Mouse (Mus musculus) T-helper 2 cell (primary cell): ENCODE results near the gene Cmya5.

Experiments
- in situ Hi-C: fragments of 300-600 bp; cut with MboI, MseI; formaldehyde crosslinking; loops from one replicate; pipeline ENCODE4 v1.15.1; 2025; ENCODE audit warnings: high pct_unique_total_duplicates

Gene Cmya5

DNA sequence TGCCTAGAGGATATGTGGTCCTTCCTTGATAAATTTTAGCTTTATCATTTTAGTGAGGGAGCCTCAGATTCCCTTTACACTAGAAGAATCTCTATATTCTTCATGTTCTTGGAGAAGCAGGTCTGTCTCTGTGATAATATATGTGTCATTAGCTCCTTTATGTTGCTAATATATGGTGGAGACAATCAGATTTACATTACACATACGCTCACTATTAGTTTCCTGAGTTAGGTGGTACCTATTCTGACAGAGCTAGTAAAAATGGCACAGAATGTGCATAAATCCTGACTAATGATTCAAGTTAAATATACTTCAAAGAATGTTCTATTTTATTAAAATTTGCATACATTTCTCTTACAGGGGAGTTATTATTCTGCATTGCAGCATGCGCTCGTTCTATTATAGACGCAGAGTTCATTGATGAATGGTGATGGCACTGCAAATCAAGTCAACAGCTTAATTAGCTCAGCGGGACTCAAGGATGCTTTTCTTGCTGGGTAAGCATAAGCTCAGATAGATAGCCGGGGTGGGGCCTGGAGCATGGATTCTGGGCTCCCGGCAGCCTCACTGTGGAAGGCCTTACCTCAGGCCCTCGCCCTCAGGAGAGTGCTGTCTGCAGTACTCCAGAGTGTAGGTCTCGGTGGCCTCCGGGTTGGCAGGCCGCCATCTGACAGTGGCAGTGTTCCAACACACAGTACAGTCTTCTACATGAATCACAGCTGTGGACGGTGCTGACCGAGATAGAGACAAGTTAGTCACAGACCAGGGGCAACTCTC is 81.5 kb downstream of the Cmya5 start:
- in situ Hi-C loops: no loop called here

DNA sequence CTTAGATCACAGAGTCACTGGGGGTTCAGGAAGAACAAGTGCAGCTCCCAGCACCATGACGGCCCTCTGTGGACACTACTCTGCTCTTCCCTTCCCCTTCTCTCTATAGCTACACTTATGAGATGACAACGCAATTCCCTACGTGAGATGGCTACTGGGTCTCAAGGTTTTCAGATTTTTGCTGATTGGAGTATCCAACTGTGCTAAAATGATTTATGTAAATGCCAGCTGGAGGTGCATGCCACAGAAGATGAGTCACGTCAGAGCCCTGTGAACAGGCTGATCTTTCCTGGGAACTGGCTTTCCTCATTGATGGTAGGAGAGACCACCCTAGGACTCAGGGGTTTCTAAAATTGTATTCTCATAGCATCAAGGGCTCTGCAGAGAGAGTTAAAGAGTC is 83.2 kb downstream of the Cmya5 start:
- in situ Hi-C loops: no loop called here

DNA sequence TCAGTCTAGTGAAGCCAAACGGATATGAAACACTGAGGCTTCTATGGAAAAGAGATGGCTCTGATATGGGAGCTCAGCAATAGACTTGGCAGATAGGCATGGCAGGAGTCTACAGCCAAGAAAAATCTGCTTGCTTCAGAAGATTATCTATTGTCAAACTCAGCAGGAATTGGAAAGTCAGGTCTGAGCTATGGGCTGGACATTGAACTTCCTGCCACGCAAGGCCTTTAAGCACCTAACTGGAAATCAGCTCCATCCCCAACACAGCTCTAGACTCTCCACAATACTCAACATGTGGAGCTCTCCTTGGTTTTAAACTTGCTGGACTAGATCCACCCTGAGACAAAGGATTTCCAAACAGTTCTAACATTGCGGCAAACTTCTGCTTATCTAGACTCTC is 84.1 kb downstream of the Cmya5 start:
- in situ Hi-C loops: no loop called here

DNA sequence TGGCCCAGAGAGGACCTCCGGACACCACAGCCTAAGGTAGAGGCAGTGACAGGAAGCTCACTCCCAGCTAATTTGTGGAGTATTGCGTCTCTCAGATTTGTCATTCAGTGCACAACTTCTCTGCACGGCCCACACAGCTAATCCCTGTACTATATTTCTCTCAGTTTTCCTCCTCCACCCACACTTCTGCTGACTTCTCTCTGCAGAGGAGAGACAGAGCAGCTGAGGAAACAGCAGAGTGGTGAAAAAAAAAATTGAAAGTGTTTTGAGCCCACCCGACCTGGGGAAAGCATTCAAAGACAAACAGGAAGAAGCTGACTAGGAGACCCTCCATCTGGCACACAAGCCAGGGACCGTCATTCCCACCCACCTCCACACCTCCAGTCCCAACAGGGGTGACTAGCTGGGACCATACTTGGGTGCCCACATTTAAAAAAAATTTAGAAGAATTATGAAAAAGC is 85.9 kb downstream of the Cmya5 start:
- in situ Hi-C loops: no loop called here

DNA sequence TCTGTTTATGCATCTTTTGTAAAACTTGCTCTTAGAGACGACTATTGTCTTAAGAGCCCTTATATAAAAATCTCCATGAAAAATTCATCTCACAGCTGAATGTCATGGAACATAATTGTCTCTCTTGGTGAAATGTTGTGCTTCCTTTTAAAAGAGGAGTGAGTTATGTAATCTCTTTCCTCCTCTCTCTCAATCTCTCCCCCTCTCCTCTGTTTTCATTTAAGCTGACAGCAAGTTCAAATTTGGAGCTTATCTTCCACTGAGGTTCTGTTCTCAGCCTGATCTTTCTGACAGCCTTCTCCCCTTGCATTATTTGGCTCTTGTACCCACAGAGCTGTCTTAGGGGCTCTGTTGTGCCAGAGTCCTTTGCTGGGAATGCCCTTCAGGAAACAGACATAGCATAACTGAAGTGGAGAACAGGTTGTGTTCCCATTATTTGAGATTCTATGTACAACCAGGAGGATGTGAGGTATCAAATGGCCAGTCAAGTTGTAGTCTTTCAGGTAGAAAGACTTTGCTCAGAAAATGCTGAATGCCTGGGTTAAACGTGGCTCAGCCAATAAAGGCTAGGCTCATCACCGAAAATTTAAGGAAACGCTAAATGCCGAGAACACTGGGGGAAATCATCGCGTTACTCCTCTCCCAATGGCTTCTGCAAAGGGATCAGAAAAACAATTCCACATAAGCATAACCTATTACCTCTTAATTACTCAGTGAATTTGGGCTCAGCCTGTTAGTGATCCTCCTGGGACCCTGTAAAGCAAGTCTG is 86.8 kb downstream of the Cmya5 start:
- in situ Hi-C loops: no loop called here

DNA sequence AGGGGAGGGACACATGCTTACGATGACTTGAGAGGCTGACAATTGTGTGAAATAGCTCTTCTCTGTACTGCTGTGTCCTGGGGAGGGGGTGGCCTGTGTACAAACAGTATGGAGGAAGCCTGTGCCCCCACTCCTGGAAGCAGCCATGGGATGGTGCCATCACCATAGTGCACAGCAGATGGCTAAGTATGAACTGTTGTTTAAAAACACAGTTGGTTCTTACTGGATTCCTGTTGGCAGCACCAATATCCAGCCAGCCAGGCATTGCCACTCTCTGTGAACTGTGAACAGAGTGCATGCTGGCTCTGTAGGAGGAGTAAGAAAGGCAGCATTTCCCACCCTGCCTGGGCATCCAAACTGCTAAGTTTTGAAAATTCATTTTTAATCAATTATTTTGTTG is 88.4 kb downstream of the Cmya5 start:
- in situ Hi-C loops: no loop called here

DNA sequence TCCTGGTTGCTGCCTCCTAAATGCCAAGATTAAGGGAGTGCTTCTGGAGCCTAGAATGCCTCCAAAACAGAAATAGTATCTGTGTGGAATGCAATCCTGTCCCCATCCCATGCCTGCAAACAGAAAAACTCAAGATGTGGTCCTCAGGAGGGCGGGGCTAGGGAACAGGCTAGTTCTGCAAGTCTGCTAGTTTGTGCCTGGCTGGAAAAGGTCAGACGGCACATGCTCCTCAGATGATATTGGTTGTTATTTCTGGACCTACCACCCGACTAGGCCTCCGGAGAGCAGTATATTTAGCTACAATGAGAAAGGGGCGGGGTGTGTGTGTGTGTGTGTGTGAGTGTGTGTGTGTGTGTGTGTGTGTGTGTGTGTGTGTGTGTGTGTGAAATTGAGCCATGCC is 93.0 kb downstream of the Cmya5 start:
- in situ Hi-C loops: no loop called here

DNA sequence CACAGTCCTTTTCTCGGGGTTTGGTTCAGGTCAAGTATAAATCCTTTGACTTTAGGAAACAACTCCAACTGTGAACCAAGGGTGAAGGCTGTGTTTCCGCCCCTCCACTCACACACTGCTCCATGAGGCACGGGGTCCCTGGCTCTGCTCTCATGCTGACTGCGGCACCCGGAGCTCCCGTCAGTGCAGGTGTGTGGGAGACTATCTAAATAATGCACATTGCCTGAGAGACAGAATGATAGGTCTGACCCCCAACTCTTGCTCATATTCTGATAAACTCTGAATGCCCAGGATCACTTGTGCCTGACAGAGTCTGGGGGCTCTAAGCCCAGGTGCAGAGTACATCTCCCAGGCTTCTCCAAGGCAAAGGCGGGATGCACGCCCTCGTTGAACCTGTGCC is 103.5 kb downstream of the Cmya5 start:
- in situ Hi-C loops: loop anchor here (25.0 kb wide), 1 partner anchor 596 kb away; the partner anchor contains the start of gene Bhmt

DNA sequence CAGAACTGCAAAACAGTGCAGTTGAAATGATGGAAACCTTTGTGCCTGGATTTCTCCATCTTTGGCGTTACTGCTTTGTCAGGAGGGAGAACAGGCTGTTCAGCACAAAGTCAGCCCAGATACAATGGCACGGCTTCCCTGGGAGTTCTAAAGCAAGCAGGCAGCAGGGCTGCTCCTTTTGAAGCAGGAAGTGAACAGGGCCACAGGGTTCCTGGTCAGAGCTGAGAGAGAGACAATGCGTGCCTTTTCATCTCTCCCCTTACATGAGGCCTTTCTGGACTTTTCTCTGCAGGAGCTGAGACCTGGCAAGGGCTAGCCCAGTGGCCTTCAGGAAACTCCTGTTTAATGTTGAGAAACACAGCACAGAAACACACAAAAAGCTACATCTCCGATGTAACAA is 108.3 kb downstream of the Cmya5 start:
- in situ Hi-C loops: loop anchor here (25.0 kb wide), 1 partner anchor 601 kb away; the partner anchor contains the start of gene Bhmt

DNA sequence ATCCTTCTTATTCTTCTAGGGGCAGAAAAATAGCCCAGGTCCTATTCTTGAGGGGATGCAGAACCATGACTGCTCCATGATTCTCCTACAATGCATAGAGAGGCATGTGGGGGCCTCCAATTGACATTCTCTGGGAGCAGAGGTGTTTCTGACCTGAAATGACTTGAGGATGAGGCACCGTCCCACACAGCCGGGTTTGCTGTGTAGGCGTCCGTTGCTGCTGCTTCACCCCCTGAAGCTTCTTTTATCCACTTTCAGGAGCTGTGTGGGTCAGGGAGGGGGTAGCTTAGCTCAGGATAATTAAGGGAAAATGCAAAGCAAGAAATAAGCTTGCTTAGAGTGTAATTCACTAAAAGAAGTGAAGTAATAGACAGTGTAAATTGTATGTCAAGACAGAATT is 115.2 kb downstream of the Cmya5 start:
- in situ Hi-C loops: loop anchor here (25.0 kb wide), 1 partner anchor 608 kb away; the partner anchor contains the start of gene Bhmt

DNA sequence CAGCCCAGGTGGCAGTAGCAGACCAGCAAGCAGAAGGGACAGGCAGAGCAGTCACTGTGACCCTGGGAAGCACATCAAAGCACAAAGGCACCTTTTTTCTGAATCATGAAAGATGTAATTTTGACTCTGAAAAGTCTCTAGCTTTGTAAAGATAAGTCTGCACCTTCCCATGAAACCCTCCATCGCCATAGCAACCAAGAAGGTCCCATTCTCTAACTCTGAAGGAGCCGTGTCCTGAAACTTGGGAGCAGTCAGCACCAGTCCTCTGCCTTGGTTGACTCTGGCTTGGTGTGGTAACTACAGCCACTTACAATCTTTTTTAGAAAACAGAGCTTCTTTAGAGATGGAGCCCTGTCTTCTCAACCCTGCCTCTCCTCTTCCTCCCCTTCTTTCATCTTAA is 119.7 kb downstream of the Cmya5 start:
- in situ Hi-C loops: loop anchor here (25.0 kb wide), 1 partner anchor 612 kb away; the partner anchor contains the start of gene Bhmt

DNA sequence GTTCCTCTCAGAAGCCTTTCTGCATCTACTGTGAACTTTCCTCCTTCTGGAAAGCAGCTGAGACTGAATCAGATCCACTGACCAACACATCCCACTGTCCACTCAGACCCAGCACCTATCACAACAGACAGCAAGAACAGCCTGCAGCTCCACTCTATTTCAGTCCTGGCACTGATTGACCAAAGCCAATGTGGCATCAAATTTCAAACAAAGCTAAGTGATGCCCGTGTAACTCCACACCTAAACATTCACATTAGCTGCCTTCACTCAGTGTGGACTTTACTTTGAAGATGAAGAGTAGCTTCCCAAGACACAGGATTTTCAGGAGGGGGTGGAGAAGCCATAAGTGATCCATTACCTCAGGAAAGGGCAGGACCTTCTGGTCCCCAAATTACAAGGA is 122.4 kb downstream of the Cmya5 start:
- in situ Hi-C loops: no loop called here

DNA sequence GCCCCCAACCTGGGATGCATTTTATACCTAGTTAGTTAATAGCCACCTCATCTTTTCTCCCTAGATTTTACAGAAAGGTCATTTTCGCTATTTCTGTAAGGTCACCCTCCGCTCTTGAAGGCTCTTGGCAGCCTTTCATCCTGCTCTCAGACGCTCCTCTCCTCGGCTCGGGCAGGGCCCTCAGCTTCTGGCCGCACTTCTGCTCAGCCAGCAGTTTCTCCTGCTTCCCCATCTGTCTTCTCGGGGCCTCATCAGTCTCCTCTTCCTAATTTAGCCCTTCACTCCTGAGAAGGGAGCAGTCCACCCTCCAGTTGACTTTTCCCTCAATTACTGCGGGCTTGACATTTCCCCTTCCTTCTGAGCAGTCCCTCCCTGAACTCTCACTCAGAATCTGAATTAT is 131.6 kb downstream of the Cmya5 start:
- in situ Hi-C loops: no loop called here

DNA sequence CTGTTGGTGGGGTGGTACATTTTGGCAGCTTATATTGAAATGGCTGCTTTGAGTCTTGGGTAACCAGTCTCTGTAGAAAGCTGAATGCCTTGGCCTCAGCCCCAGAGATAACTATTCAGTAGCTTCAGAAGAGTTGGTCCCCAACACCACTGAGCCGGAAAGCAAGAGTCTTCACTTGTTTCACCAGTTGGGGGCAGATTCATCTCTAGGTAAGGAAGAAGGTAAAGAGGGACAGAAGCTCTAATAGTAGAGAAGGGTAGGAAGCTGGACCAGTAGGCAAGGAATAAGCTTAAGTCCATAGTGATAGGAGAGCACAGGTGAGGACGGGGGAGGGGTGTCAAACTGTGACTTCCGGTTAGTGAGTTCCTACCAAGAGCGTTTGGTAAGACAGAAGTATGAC is 133.2 kb downstream of the Cmya5 start:
- in situ Hi-C loops: no loop called here

DNA sequence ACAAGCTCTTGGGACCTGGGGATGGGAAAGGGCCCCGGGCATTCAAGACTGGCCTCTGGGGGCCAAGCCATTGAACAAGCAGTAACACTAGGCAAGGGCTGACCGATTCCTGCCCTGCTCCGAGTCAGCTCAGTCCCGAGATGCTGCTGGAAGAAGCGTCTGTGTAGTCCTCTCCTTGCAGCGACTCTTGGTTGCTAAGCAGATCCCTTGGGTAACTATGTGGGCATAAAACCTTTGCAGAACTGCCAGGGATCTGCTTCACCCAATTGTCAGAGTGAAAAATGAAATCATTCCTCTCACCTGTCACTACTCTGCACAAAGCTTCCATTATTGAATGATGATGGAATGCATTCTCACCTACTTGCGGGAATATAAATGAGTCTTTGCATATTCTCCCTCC is 134.0 kb downstream of the Cmya5 start:
- in situ Hi-C loops: no loop called here

DNA sequence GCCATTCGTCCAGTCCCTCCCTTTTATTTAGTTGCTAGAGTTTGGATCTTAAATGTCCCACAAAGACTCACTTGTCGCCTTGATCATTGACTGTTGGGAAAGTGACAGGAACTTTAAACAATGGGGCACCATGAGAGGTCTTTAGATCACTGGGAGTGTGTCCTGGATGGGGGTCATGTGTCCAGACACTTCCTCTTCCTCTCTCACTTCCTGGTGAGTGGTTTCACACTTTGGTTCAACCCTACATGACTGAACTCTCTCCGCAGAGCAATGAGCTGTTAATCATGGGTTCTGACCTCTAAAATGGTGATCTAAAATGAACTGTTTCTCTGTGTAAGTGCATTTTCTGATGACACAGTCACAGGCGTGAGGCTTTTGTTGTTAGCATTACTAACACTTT is 137.4 kb downstream of the Cmya5 start:
- in situ Hi-C loops: no loop called here

DNA sequence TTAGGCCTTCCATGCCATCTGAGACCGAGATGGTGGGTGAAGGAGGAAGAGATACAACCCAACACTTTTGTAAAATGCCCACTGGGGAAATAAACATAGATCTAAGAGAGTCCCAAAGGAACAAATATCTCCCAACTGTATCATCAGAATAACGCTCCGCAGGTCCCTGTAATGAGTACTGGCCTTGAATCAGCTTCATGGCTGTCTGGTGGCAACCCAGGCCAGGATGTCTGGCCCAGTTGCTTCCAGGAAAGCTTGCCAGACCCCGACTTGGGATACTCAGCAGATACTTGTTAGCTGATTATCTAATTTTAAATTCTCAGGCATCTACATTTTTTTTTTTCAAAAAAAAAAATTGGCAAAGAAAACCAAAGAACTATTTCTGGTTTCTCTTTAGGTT is 138.2 kb downstream of the Cmya5 start:
- in situ Hi-C loops: no loop called here

DNA sequence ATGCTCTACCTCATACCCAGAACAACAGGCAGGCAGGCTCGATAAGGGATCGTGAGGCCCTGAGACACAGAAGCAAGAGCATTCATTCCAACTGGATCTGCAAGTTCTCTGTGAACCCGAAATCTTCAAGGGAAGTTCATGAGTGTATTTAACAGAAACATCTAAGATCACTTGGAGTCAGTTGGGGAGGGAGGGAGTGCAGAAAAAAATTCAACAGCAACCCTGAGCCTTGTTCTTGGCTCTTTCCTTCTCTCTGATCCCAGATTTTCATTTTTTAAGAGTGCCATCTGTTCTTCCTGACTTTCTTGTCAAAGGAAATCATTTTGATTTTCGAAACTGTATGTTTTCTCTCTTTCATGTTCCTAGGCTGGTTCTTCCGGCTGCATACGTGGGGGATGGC is 140.5 kb downstream of the Cmya5 start:
- in situ Hi-C loops: no loop called here

DNA sequence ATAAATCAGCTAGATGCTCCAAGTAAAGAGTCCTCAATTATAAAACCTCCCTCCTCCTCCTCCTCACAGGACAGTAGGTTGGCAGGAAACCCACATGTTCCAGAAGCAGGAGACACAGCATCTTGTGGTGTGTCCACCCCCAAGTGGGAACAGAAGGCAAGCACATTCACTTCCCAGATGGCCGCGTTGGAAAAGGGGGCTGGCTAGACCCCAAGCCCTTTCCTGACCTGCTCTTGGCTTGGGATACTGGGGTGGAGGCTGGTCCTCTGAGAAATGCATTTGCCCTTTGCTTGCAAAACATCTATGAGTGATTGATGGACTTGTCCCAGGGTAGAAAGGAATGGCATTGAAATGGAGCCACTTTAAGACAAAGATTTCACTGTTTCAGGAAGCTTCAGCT is 142.1 kb downstream of the Cmya5 start:
- in situ Hi-C loops: no loop called here

DNA sequence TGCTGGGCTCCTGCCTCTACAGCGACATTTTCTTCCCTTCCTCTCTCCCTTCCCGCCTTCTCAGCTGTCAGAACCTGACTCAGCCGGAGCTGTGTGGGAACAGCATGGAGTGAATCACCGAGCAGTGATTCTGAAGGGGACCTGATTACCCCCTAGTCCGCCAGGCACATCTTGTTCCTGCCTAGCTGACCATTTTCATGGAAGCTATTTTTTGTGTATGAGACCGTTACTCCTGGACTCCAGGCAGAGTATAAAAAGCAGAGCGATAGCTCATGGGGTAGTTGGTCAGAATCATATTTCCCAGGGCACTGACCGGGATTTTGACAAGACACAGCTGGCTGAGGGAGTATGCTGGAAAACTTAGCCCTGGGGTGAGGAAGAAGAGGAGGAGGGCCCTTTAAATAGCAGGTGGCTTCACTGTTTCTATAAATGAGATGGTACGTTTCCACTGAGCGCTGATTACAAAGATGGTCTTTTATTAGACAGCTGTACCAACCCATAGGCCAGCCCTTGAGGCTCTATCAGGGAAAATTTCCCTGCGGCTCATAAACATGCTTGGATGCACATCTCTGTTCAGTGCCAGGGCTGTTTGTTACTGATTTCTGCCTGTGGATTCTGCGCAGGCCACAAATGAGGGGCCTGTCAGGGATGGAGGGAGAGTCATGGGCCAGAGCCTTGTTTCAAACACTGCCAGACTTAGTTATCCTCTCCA is 143.7 kb downstream of the Cmya5 start:
- in situ Hi-C loops: no loop called here

DNA sequence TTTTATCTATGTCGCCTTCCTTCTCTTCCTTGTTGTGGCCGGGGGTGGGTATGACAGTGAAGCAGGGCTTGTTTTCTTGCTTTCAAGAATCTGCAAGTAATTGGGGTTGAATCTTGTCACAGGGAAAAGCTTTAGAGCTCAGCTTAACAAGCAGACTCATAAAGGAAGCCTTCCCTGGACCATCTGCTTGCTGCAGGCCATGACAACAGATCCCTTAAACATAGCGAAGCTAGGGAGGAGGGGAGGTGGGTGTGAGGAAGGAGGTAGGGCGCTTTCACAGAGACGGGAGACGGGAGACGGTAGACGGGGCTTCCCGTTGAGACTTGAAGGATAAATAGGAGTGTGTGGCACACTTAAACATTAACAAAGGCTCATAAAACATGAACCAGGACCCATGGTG is 144.7 kb downstream of the Cmya5 start:
- in situ Hi-C loops: no loop called here

DNA sequence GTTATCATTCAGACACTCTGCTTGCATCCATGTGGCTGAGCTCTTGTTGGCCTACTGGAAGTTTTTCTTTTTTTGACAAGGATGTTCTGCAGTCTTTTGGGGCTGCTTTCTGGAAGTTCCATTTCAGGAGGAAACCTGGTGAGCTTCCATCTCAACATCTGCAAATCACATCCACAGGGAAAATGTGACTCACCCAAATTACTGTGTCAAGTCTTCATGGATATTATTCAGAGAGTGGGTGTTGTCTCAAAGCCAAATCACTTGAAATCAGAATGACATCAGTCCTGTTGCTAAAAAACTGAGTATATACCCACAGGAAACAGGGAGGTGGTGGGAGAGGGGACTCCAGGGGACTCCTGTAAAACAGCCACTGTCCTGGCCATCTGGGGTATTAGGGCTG is 149.8 kb downstream of the Cmya5 start:
- in situ Hi-C loops: no loop called here
